Comparison of ENCODE assay signal across 14 mouse cellular contexts in the genomic region with DNA sequence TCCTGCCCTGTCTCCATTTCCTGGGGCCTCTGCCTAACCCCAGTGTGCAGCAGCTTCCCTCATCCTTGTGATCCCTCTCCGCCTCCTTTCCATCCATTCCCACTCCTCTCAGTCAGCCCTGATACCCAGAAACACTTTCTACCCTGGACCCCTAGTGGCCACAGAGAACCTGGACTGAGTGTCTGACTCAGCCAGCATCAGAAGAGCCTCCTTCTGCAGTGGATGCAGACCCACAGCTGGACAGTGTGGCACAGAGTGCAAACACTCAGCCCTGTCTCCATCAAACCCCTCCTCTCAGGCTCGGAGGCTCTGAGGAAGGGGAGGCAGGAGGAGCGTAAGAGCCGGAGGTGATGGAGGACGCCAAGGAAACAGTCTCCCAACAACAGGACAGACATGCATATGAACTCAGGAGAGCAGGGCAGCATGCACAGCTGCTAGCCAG. TPM values are rescaled to one million over a fixed set of nuclear protein-coding genes. Genes with fewer than 3 reads are reported as not detected.
DNase-seq lines count a peak whose midpoint lies in the region; ATAC-seq and TF ChIP-seq lines count a peak whose summit lies in the region.
"Had no signal": no experiment of that assay in that cellular context is flagged by ENCODE, and none has a peak within 500 bp of the region (broad histone marks: within the 10 kb centered on the region; RNA-seq: fewer than 3 reads in every experiment).

No protein-coding gene starts in this region.

- TF ChIP-seq POLR2A in ES-Bruce4 (IDR thresholded peaks at IDR 0.05; ENCODE audit: insufficient read depth, low read length): no peak

- TF ChIP-seq EP300 in ES-Bruce4 (IDR thresholded peaks at IDR 0.05; ENCODE audit: insufficient read depth, low read depth, low read length): no peak

- peak; percentile 63 for DNase-seq in hindbrain, embryonic 11.5 days (ENCODE audit: low spot score)
- peak; percentile 52 for DNase-seq in embryo, embryonic 9.5 days (ENCODE audit: extremely low spot score)
- DNase-seq in left cerebral cortex, postnatal 4 days: no peak
- DNase-seq in thymus, postnatal 4 days: no peak
- DNase-seq in spleen, postnatal 14 days (ENCODE audit: low spot score in 2 of 2): no peak
- DNase-seq: adrenal gland, adult 2 months; cerebellum, postnatal 14 days had no signal

- peak overlapping the region; percentile 2; the same call in 1 of the 2 replicates for H3K27ac ChIP-seq in hindbrain, embryonic 11.5 days (ENCODE audit: low read depth, low read length)
- H3K27ac ChIP-seq in hindbrain, embryonic 16.5 days (ENCODE audit: low read depth, low read length): no peak overlapping the region
- H3K27ac ChIP-seq in ES-Bruce4 (ENCODE audit: insufficient read depth, low read length): no peak overlapping the region
- no peak overlapping the region for H3K27ac ChIP-seq in midbrain, embryonic 13.5 days
- H3K27ac ChIP-seq: forebrain, embryonic 10.5 days; heart, embryonic 13.5 days; stomach, embryonic 15.5 days had no signal

- peaks cover 2% of the 10 kb centered on the region; the same call in 1 of the 2 replicates for H3K4me1 ChIP-seq in hindbrain, embryonic 11.5 days (replicated peaks; ENCODE audit: control insufficient read depth, insufficient read depth, low read length)
- no peaks in the 10 kb centered on the region for H3K4me1 ChIP-seq in hindbrain, embryonic 16.5 days (ENCODE audit: control insufficient read depth, insufficient read depth, low read depth, low read length)
- H3K4me1 ChIP-seq in ES-Bruce4 (ENCODE audit: control insufficient read depth, insufficient read depth, low read length): no peaks in the 10 kb centered on the region
- peaks cover 10% of the 10 kb centered on the region for H3K4me1 ChIP-seq in midbrain, embryonic 13.5 days (replicated peaks)
- H3K4me1 ChIP-seq: heart, embryonic 13.5 days had no signal

- H3K4me2 ChIP-seq in hindbrain, embryonic 11.5 days (replicated peaks; ENCODE audit: low read depth, low read length): no peak overlapping the region
- no peak overlapping the region for H3K4me2 ChIP-seq in hindbrain, embryonic 16.5 days (ENCODE audit: low read length)
- H3K4me2 ChIP-seq in midbrain, embryonic 13.5 days (replicated peaks): no peak overlapping the region
- H3K4me2 ChIP-seq: heart, embryonic 13.5 days; liver, embryonic 11.5 days; stomach, embryonic 15.5 days had no signal

- intact Hi-C loops in left cerebral cortex, postnatal 4 days (cut with DNase I): no loop called here

- 29% methylated on average over 5 of the region's 5 CpGs for WGBS in hindbrain, embryonic 11.5 days
- 18% methylated on average over 5 of the region's 5 CpGs for WGBS in hindbrain, embryonic 16.5 days
- 25% methylated on average over 5 of the region's 5 CpGs for WGBS in midbrain, embryonic 13.5 days

- no peaks in the 10 kb centered on the region for H3K27me3 ChIP-seq in hindbrain, embryonic 11.5 days (ENCODE audit: control insufficient read depth, insufficient read depth, low read length)
- H3K27me3 ChIP-seq in hindbrain, embryonic 16.5 days (replicated peaks; ENCODE audit: control insufficient read depth, insufficient read depth, low read length): 0 out of 2 replicates have a peak, but pooled peaks cover 2% of the 10 kb centered on the region
- H3K27me3 ChIP-seq in ES-Bruce4 (ENCODE audit: control insufficient read depth, insufficient read depth, low read length, poor library complexity, severe bottlenecking): no peaks in the 10 kb centered on the region
- H3K27me3 ChIP-seq in midbrain, embryonic 13.5 days: peaks cover 1% of the 10 kb centered on the region; the same call in 1 of the 2 replicates
- H3K27me3 ChIP-seq: stomach, embryonic 15.5 days had no signal

- no peak overlapping the region for H3K4me3 ChIP-seq in hindbrain, embryonic 11.5 days (ENCODE audit: low read depth, low read length)
- H3K4me3 ChIP-seq in hindbrain, embryonic 16.5 days (ENCODE audit: low read length): no peak overlapping the region
- no peak overlapping the region for H3K4me3 ChIP-seq in ES-Bruce4 (ENCODE audit: low read depth, low read length)
- H3K4me3 ChIP-seq in midbrain, embryonic 13.5 days (replicated peaks): no peak overlapping the region
- H3K4me3 ChIP-seq: forebrain, embryonic 10.5 days; heart, embryonic 13.5 days; stomach, embryonic 15.5 days had no signal

- ATAC-seq in hindbrain, embryonic 11.5 days (ENCODE audit: low FRiP score): peak; percentile 76
- ATAC-seq in hindbrain, embryonic 16.5 days: no peak
- ATAC-seq in midbrain, embryonic 13.5 days: peak; percentile 67; the same call in 1 of the 2 replicates

- no peaks in the 10 kb centered on the region for H3K36me3 ChIP-seq in hindbrain, embryonic 11.5 days (ENCODE audit: control insufficient read depth, insufficient read depth, low read length)
- H3K36me3 ChIP-seq in hindbrain, embryonic 16.5 days (ENCODE audit: control insufficient read depth, insufficient read depth, low read length): no peaks in the 10 kb centered on the region
- H3K36me3 ChIP-seq in ES-Bruce4 (ENCODE audit: control insufficient read depth, insufficient read depth, low read length, poor library complexity, severe bottlenecking): no peaks in the 10 kb centered on the region
- no peaks in the 10 kb centered on the region for H3K36me3 ChIP-seq in midbrain, embryonic 13.5 days
- H3K36me3 ChIP-seq: forebrain, embryonic 10.5 days; heart, embryonic 13.5 days; stomach, embryonic 15.5 days had no signal

- H3K9me3 ChIP-seq in hindbrain, embryonic 11.5 days (ENCODE audit: control insufficient read depth, low read length): no peaks in the 10 kb centered on the region
- H3K9me3 ChIP-seq in hindbrain, embryonic 16.5 days (ENCODE audit: control insufficient read depth, low read length): no peaks in the 10 kb centered on the region
- H3K9me3 ChIP-seq in ES-Bruce4 (replicated peaks; ENCODE audit: control insufficient read depth, insufficient read depth, low read length, poor library complexity, severe bottlenecking): no peaks in the 10 kb centered on the region
- H3K9me3 ChIP-seq in midbrain, embryonic 13.5 days: no peaks in the 10 kb centered on the region
- H3K9me3 ChIP-seq: forebrain, embryonic 10.5 days; heart, embryonic 13.5 days; stomach, embryonic 15.5 days had no signal

- H3K9ac ChIP-seq in hindbrain, embryonic 11.5 days (ENCODE audit: low read depth, low read length): no peak overlapping the region
- no peak overlapping the region for H3K9ac ChIP-seq in hindbrain, embryonic 16.5 days (ENCODE audit: low read depth, low read length)
- no peak overlapping the region for H3K9ac ChIP-seq in ES-Bruce4 (ENCODE audit: low read depth, poor library complexity, severe bottlenecking)
- no peak overlapping the region for H3K9ac ChIP-seq in midbrain, embryonic 13.5 days (replicated peaks)
- H3K9ac ChIP-seq: heart, embryonic 13.5 days; stomach, embryonic 15.5 days had no signal

- TF ChIP-seq CTCF in ES-Bruce4 (IDR thresholded peaks at IDR 0.05; ENCODE audit: low read depth, low read length): peak; percentile 37

RNA-seq across cellular contexts. Expression of a gene that starts 27.3 kb away (rescaled TPM):
- 5.3 and 7.0 TPM in 2 replicates for polyA plus RNA-seq in hindbrain, embryonic 11.5 days (2014; fragmentation: Nextera tagmentation; extraction: Ambion mirVana)
- 22.0 and 26.4 TPM in 2 replicates for polyA plus RNA-seq in hindbrain, embryonic 16.5 days (2015; fragmentation: Nextera tagmentation; extraction: Ambion mirVana)
- polyA plus RNA-seq in ES-Bruce4 (2011; ENCODE audit: insufficient read depth, insufficient read length, low read depth, missing spikeins): 0.27 TPM in 1 of 2 replicates, not detected in the other
- 1.4 and 1.5 TPM in 2 replicates for polyA plus RNA-seq in midbrain, embryonic 13.5 days (2015; fragmentation: Nextera tagmentation; extraction: Ambion mirVana)
- 1 to 10 TPM in 1 of 2 experiments, under 1 TPM in 1; 0.60 to 1.0 TPM for total RNA-seq in left cerebral cortex, postnatal 4 days (2021)
- total RNA-seq: adrenal gland, adult 2 months had no signal

RNA-seq across cellular contexts. Expression of a gene that starts 28.4 kb away (rescaled TPM):
- 0.74 and 1.1 TPM in 2 replicates for polyA plus RNA-seq in hindbrain, embryonic 11.5 days (2014; fragmentation: Nextera tagmentation; extraction: Ambion mirVana)
- polyA plus RNA-seq in hindbrain, embryonic 16.5 days (2015; fragmentation: Nextera tagmentation; extraction: Ambion mirVana): 2.8 and 3.3 TPM in 2 replicates
- polyA plus RNA-seq in ES-Bruce4 (2011; ENCODE audit: insufficient read depth, insufficient read length, low read depth, missing spikeins): 1.1 TPM in 1 of 2 replicates, not detected in the other
- 0.40 and 0.44 TPM in 2 replicates for polyA plus RNA-seq in midbrain, embryonic 13.5 days (2015; fragmentation: Nextera tagmentation; extraction: Ambion mirVana)
- under 1 TPM in 1 of 2 experiments, not detected in 1; 0.60 TPM for total RNA-seq in left cerebral cortex, postnatal 4 days (2021)
- total RNA-seq: adrenal gland, adult 2 months had no signal
- polyA plus RNA-seq: adrenal gland, adult 2 months; forebrain, embryonic 10.5 days; liver, embryonic 11.5 days had no signal

RNA-seq across cellular contexts. Expression of a gene that starts 49.2 kb away (rescaled TPM):
- 1.4 and 1.6 TPM in 2 replicates for polyA plus RNA-seq in hindbrain, embryonic 11.5 days (2014; fragmentation: Nextera tagmentation; extraction: Ambion mirVana)
- 0.74 and 0.95 TPM in 2 replicates for polyA plus RNA-seq in hindbrain, embryonic 16.5 days (2015; fragmentation: Nextera tagmentation; extraction: Ambion mirVana)
- polyA plus RNA-seq in ES-Bruce4 (2011; ENCODE audit: insufficient read depth, insufficient read length, low read depth, missing spikeins): not detected in 2 replicates
- 0.32 TPM in 1 of 2 replicates, not detected in the other for polyA plus RNA-seq in midbrain, embryonic 13.5 days (2015; fragmentation: Nextera tagmentation; extraction: Ambion mirVana)
- total RNA-seq in left cerebral cortex, postnatal 4 days (2021): not detected
- total RNA-seq: adrenal gland, adult 2 months had no signal
- polyA plus RNA-seq: adrenal gland, adult 2 months; forebrain, embryonic 10.5 days; heart, embryonic 13.5 days; liver, embryonic 11.5 days had no signal

Comparison
In these comparisons a context has a peak if more than half of its experiments do, and no peak if none do; other contexts are left out.
1. DNase-seq: peak in hindbrain, embryonic 11.5 days (single experiment) and embryo, embryonic 9.5 days (single experiment); none in left cerebral cortex, postnatal 4 days (single experiment), thymus, postnatal 4 days (single experiment) and spleen, postnatal 14 days (0 of 2).